Mouse (Mus musculus) liver, embryonic 14.5 days (tissue): Measurements from ENCODE around the gene Nckap5l.

Experiments
- CTCF ChIP-seq: IDR thresholded peaks from 2 replicates; pipeline ENCODE4 v1.5.1; 2016; ENCODE audit warnings: antibody characterized with exemption, low read depth, control low read depth
- EP300 ChIP-seq: IDR thresholded peaks from 2 replicates; pipeline ENCODE4 v1.6.1; 2016; ENCODE audit warnings: antibody characterized with exemption, low read depth

- no peak for TF ChIP-seq CTCF
- no peak for TF ChIP-seq EP300
These were observed 18.4 kb downstream of the Nckap5l start for GRCm38 (mm10) chr15:99438966-99439698.
